In genomic region chr19:7088558-7088957, GRCm38 (mm10) we compare ENCODE assay signal across 20 mouse cellular contexts. TPM values are rescaled to one million over a fixed set of nuclear protein-coding genes. Genes with fewer than 3 reads are reported as not detected.
DNase-seq lines count a peak whose midpoint lies in the region; ATAC-seq and TF ChIP-seq lines count a peak whose summit lies in the region.
"Had no signal": no experiment of that assay in that cellular context is flagged by ENCODE, and none has a peak within 500 bp of the region (broad histone marks: within the 10 kb centered on the region; RNA-seq: fewer than 3 reads in every experiment).

No protein-coding gene starts in this region.

- no peak overlapping the region for H3K4me2 ChIP-seq in hindbrain, embryonic 13.5 days
- H3K4me2 ChIP-seq in hindbrain, embryonic 11.5 days (replicated peaks; ENCODE audit: low read depth, low read length), result no peak overlapping the region
- H3K4me2 ChIP-seq in forebrain, embryonic 13.5 days, result no peak overlapping the region
- H3K4me2 ChIP-seq: heart, embryonic 11.5 days had no signal

- TF ChIP-seq CTCF in thymus, adult 2 months (IDR thresholded peaks at IDR 0.05; ENCODE audit: borderline replicate concordance, control insufficient read depth, extremely low read depth, insufficient read depth, low read length, poor library complexity), result no peak

- peaks cover 83% of the 10 kb centered on the region for H3K4me1 ChIP-seq in hindbrain, embryonic 13.5 days (replicated peaks)
- H3K4me1 ChIP-seq in hindbrain, embryonic 11.5 days (replicated peaks; ENCODE audit: control insufficient read depth, insufficient read depth, low read length), result peaks cover 13% of the 10 kb centered on the region
- peaks cover 20% of the 10 kb centered on the region for H3K4me1 ChIP-seq in thymus, adult 2 months (replicated peaks; ENCODE audit: control insufficient read depth, insufficient read depth, low read length)
- peaks cover 85% of the 10 kb centered on the region for H3K4me1 ChIP-seq in forebrain, embryonic 13.5 days

- H3K9ac ChIP-seq in hindbrain, embryonic 13.5 days, result peak overlapping the region; percentile 26; the same call in 1 of the 2 replicates
- no peak overlapping the region for H3K9ac ChIP-seq in hindbrain, embryonic 11.5 days (ENCODE audit: low read depth, low read length)
- no peak overlapping the region for H3K9ac ChIP-seq in forebrain, embryonic 13.5 days
- H3K9ac ChIP-seq: liver, embryonic 14.5 days had no signal

- no peak for ATAC-seq in hindbrain, embryonic 13.5 days (ENCODE audit: low FRiP score)
- no peak for ATAC-seq in hindbrain, embryonic 11.5 days (ENCODE audit: low FRiP score)
- no peak for ATAC-seq in forebrain, embryonic 13.5 days
- ATAC-seq: inflammation-experienced regulatory T-cells, adult 6 months; Patski had no signal

- H3K27ac ChIP-seq in hindbrain, embryonic 13.5 days, result no peak overlapping the region
- H3K27ac ChIP-seq in hindbrain, embryonic 11.5 days (ENCODE audit: low read depth, low read length), result no peak overlapping the region
- no peak overlapping the region for H3K27ac ChIP-seq in thymus, adult 2 months (ENCODE audit: control insufficient read depth, insufficient read depth, low read length)
- peak overlapping the region; percentile 55 for H3K27ac ChIP-seq in forebrain, embryonic 13.5 days
- H3K27ac ChIP-seq: gastrocnemius, adult 2 months; liver, embryonic 14.5 days had no signal

- no peak for DNase-seq in hindbrain, embryonic 11.5 days (ENCODE audit: low spot score)
- DNase-seq in thymus, postnatal 4 days, result peak; percentile 29
- no peak for DNase-seq in thymus, adult 2 months
- peak; percentile 29 for DNase-seq in splenic B cell, adult 2 months (ENCODE audit: low read depth, low spot score)
- no peak for DNase-seq in adrenal gland, postnatal 36 days
- DNase-seq in kidney, adult 11 months, result no peak
- DNase-seq: adrenal gland, adult 8-10 months; gastrocnemius, adult 2 months; heart, postnatal 36 days; kidney, adult 8-10 months; kidney, postnatal 25 days; layer of hippocampus, adult 9-11 months; right cerebral cortex, adult 18-20 months; thymus, postnatal 25 days had no signal

- H3K9me3 ChIP-seq in hindbrain, embryonic 13.5 days, result no peaks in the 10 kb centered on the region
- H3K9me3 ChIP-seq in hindbrain, embryonic 11.5 days (ENCODE audit: control insufficient read depth, low read length), result no peaks in the 10 kb centered on the region
- H3K9me3 ChIP-seq in forebrain, embryonic 13.5 days (replicated peaks), result no peaks in the 10 kb centered on the region

- no peak for TF ChIP-seq POLR2A in thymus, adult 2 months (IDR thresholded peaks at IDR 0.05; ENCODE audit: control insufficient read depth, extremely low read depth, insufficient read depth, low read length, poor library complexity)

- WGBS in hindbrain, embryonic 13.5 days, result 15% methylated on average over 9 of the region's 9 CpGs
- WGBS in hindbrain, embryonic 11.5 days, result 9% methylated on average over 9 of the region's 9 CpGs
- WGBS in thymus, adult 2 months, result 29% methylated on average over 9 of the region's 9 CpGs
- 12% methylated on average over 9 of the region's 9 CpGs for WGBS in forebrain, embryonic 13.5 days

- no peaks in the 10 kb centered on the region for H3K36me3 ChIP-seq in hindbrain, embryonic 13.5 days
- H3K36me3 ChIP-seq in hindbrain, embryonic 11.5 days (ENCODE audit: control insufficient read depth, insufficient read depth, low read length), result no peaks in the 10 kb centered on the region
- no peaks in the 10 kb centered on the region for H3K36me3 ChIP-seq in thymus, adult 2 months (ENCODE audit: control insufficient read depth, insufficient read depth, low read length)
- H3K36me3 ChIP-seq in forebrain, embryonic 13.5 days (ENCODE audit: poor library complexity, severe bottlenecking), result no peaks in the 10 kb centered on the region
- no peaks in the 10 kb centered on the region for H3K36me3 ChIP-seq in splenic B cell, adult 2 months (ENCODE audit: control insufficient read depth, insufficient read depth, low read length, poor library complexity, severe bottlenecking)

- H3K27me3 ChIP-seq in hindbrain, embryonic 13.5 days, result peaks cover 37% of the 10 kb centered on the region
- peaks cover 7% of the 10 kb centered on the region for H3K27me3 ChIP-seq in hindbrain, embryonic 11.5 days (ENCODE audit: control insufficient read depth, insufficient read depth, low read length)
- H3K27me3 ChIP-seq in thymus, adult 2 months (ENCODE audit: control insufficient read depth, insufficient read depth, low read length), result no peaks in the 10 kb centered on the region
- 0 out of 2 replicates have a peak, but pooled peaks cover 3% of the 10 kb centered on the region for H3K27me3 ChIP-seq in forebrain, embryonic 13.5 days
- H3K27me3 ChIP-seq in splenic B cell, adult 2 months (ENCODE audit: control insufficient read depth, insufficient read depth, low read length, poor library complexity, severe bottlenecking), result no peaks in the 10 kb centered on the region
- H3K27me3 ChIP-seq: Patski had no signal

- H3K4me3 ChIP-seq in hindbrain, embryonic 13.5 days, result no peak overlapping the region
- no peak overlapping the region for H3K4me3 ChIP-seq in hindbrain, embryonic 11.5 days (ENCODE audit: low read depth, low read length)
- no peak overlapping the region for H3K4me3 ChIP-seq in thymus, adult 2 months (ENCODE audit: control insufficient read depth, insufficient read depth, low read length)
- no peak overlapping the region for H3K4me3 ChIP-seq in forebrain, embryonic 13.5 days
- H3K4me3 ChIP-seq: gastrocnemius, adult 2 months had no signal

RNA-seq across cellular contexts. Expression of gene Flrt1, which starts 17.0 kb away (rescaled TPM):
- polyA plus RNA-seq in hindbrain, embryonic 13.5 days (2015; fragmentation: Nextera tagmentation; extraction: Ambion mirVana), result 7.1 and 8.1 TPM in 2 replicates
- polyA plus RNA-seq in hindbrain, embryonic 11.5 days (2014; fragmentation: Nextera tagmentation; extraction: Ambion mirVana), result 4.6 and 5.6 TPM in 2 replicates
- 0.59 and 0.64 TPM in 2 replicates for polyA plus RNA-seq in thymus, adult 2 months (2012; rRNA removed)
- polyA plus RNA-seq in forebrain, embryonic 13.5 days (2015; fragmentation: Nextera tagmentation; extraction: Ambion mirVana), result 10.4 and 11.3 TPM in 2 replicates
- total RNA-seq in adrenal gland, postnatal 36 days (2021), result 1 to 10 TPM; 1.3 to 4.0 TPM

RNA-seq across cellular contexts. Expression of gene Macrod1, which starts 31.9 kb away (rescaled TPM):
- polyA plus RNA-seq in hindbrain, embryonic 13.5 days (2015; fragmentation: Nextera tagmentation; extraction: Ambion mirVana), result 4.2 and 5.3 TPM in 2 replicates
- polyA plus RNA-seq in hindbrain, embryonic 11.5 days (2014; fragmentation: Nextera tagmentation; extraction: Ambion mirVana), result 2.8 and 3.1 TPM in 2 replicates
- 37.5 and 49.3 TPM in 2 replicates for polyA plus RNA-seq in thymus, adult 2 months (2012; rRNA removed)
- polyA plus RNA-seq in forebrain, embryonic 13.5 days (2015; fragmentation: Nextera tagmentation; extraction: Ambion mirVana), result 3.3 and 4.4 TPM in 2 replicates
- total RNA-seq in adrenal gland, postnatal 36 days (2021), result 10 to 100 TPM; 52.5 to 66.7 TPM

RNA-seq across cellular contexts. Expression of gene Stip1, which starts 48.8 kb away (rescaled TPM):
- polyA plus RNA-seq in hindbrain, embryonic 13.5 days (2015; fragmentation: Nextera tagmentation; extraction: Ambion mirVana), result 233 and 239 TPM in 2 replicates
- polyA plus RNA-seq in hindbrain, embryonic 11.5 days (2014; fragmentation: Nextera tagmentation; extraction: Ambion mirVana), result 376 and 390 TPM in 2 replicates
- polyA plus RNA-seq in thymus, adult 2 months (2012; rRNA removed), result 87.4 and 89.5 TPM in 2 replicates
- 289 and 311 TPM in 2 replicates for polyA plus RNA-seq in forebrain, embryonic 13.5 days (2015; fragmentation: Nextera tagmentation; extraction: Ambion mirVana)
- 100 to 1,000 TPM; 149 to 281 TPM for total RNA-seq in adrenal gland, postnatal 36 days (2021)

Comparison
In these comparisons a context has a peak if more than half of its experiments do, and no peak if none do; other contexts are left out.
1. DNase-seq: peak in thymus, postnatal 4 days (single experiment) and splenic B cell, adult 2 months (single experiment); none in hindbrain, embryonic 11.5 days (single experiment), thymus, adult 2 months (single experiment), adrenal gland, postnatal 36 days (0 of 2) and kidney, adult 11 months (single experiment).